Mouse (Mus musculus): ENCODE data around the gene Sema3g. TPM values are rescaled to one million over a fixed set of nuclear protein-coding genes. Genes with fewer than 3 reads are reported as not detected.
A peak's percentile ranks its signal among the peaks of the same experiment; 100 is the strongest.

Gene Sema3g
- total RNA-seq, 1 experiment, result 0.22 TPM

DNA sequence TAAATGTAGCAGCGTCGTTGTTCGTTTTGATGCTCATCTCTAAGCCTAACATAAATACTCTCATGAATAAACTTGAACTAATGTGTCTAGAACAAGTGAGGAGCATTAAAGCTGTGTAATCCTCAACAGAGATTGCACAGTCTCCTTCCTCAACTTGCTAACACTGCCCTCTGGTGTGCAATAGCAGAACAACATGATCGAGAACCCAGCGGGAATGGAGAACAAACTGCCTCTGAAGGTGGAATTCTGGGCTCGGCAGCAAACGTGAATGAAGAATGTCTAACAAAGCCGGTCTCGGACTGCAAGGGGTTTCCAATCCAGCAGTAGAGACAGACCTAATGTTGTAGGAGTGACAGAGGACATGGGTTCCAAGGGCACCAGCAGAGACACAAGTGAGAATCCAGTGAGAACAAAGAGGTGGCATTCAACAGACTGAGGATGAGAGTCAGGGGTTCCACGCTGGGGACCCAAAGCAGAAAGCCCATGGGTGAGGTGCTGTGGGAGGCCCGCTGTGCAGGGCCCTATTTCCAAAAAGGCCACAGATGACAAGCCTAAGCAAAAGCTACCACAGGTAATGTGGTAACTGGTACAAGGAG, 16.4 kb downstream of the Sema3g start:
- peak overlapping the region; percentile 16 for H3K9ac ChIP-seq (ENCODE audit: insufficient read depth, low read depth, low read length, poor library complexity, severe bottlenecking)
- no peaks in the 10 kb centered on the region for H3K9me3 ChIP-seq (ENCODE audit: control insufficient read depth, insufficient read depth, low read depth, low read length)
- DNase-seq (ENCODE audit: low read depth, low spot score), result peak; percentile 88
- peaks cover 0 to 5% of the 10 kb centered on the region in 2 experiments; a peak in 1 of 4 replicates for H3K4me1 ChIP-seq (ENCODE audit: control insufficient read depth in 2 of 2, insufficient read depth in 2 of 2, low read length in 2 of 2, poor library complexity in 1 of 2)
- H3K36me3 ChIP-seq (ENCODE audit: control insufficient read depth, insufficient read depth, low read length, poor library complexity, severe bottlenecking), result no peaks in the 10 kb centered on the region
- no peak overlapping the region for H3K27ac ChIP-seq (ENCODE audit: insufficient read depth, low read depth, low read length, poor library complexity, severe bottlenecking)
- no peak for TF ChIP-seq MAFK (IDR thresholded peaks at IDR 0.05; ENCODE audit: insufficient read depth, low read depth, low read length)
- in situ Hi-C loops (cut with MboI; ENCODE audit: low sequenced_read_pairs in 2 of 2, unreplicated experiment in 2 of 2), result no loop called here
- H3K4me3 ChIP-seq (ENCODE audit: insufficient read depth in 1 of 2, low read depth in 1 of 2, low read length in 2 of 2, poor library complexity in 1 of 2, severe bottlenecking in 1 of 2), result peak overlapping the region; percentile 37 to 38; a peak in 3 of 4 replicates

DNA sequence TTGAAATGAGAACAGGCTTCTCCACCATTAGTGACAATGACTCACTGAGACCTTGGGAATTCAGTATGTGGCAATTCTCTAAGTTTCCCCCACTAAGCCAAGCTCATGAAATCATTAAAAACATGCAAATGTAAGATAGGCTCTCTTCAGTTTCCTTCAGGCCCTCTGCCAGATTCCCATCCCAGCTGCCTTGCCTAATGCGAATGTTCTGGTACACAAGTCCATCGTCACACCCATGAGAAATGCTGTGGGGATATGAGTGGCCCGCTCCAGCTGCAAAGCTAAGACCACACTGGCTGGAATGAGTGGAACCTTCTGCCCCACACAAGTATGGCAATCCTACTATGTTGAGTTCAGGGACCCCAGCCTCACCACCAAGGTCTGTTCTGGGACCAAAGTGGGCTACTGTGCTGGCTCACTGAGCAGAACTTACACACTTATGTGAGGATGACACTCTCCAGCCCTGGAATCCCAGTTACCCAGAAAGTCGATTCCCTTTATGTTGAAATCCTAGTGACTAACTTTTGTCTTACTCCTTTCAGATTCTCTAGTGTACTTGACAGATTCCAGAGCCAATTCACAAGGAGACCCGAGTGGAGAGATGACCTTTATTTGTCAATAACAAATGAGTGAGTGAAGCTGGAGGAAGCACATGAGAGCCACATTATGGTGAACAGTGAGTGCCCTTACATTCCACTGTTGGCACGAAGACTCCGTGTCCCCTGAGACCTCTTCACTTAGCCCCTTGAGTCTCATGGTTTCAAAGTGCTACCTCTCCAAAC, 19.6 kb downstream of the Sema3g start:
- Histone ChIP-seq H3K9me3 (ENCODE audit: control insufficient read depth, insufficient read depth, low read depth, low read length) (no peaks in the 10 kb centered on the region), H3K4me3 (ENCODE audit: insufficient read depth in 1 of 2, low read depth in 1 of 2, low read length in 2 of 2, poor library complexity in 1 of 2, severe bottlenecking in 1 of 2) (no peak overlapping the region), H3K36me3 (ENCODE audit: control insufficient read depth, insufficient read depth, low read length, poor library complexity, severe bottlenecking) (no peaks in the 10 kb centered on the region), H3K9ac (ENCODE audit: insufficient read depth, low read depth, low read length, poor library complexity, severe bottlenecking) (no peak overlapping the region), H3K4me1 (ENCODE audit: control insufficient read depth in 2 of 2, insufficient read depth in 2 of 2, low read length in 2 of 2, poor library complexity in 1 of 2) (peaks cover 0 to 5% of the 10 kb centered on the region in 2 experiments; a peak in 1 of 4 replicates), H3K27ac (ENCODE audit: insufficient read depth, low read depth, low read length, poor library complexity, severe bottlenecking) (no peak overlapping the region)
- DNase-seq (ENCODE audit: low read depth, low spot score), result no peak
- no peak for TF ChIP-seq ZC3H11A (IDR thresholded peaks at IDR 0.05; ENCODE audit: borderline replicate concordance, low read depth, low read length)
- TF ChIP-seq CHD2 (IDR thresholded peaks at IDR 0.05; ENCODE audit: low read depth, low read length), result no peak
- TF ChIP-seq HCFC1 (IDR thresholded peaks at IDR 0.05; ENCODE audit: borderline replicate concordance, insufficient read depth, low read length), result no peak
- TF ChIP-seq MAFK (IDR thresholded peaks at IDR 0.05; ENCODE audit: insufficient read depth, low read depth, low read length), result no peak
- no peak for TF ChIP-seq ZNF384 (IDR thresholded peaks at IDR 0.05; ENCODE audit: low read depth, low read length)
- in situ Hi-C loops (cut with MboI; ENCODE audit: low sequenced_read_pairs in 2 of 2, unreplicated experiment in 2 of 2), result no loop called here

DNA sequence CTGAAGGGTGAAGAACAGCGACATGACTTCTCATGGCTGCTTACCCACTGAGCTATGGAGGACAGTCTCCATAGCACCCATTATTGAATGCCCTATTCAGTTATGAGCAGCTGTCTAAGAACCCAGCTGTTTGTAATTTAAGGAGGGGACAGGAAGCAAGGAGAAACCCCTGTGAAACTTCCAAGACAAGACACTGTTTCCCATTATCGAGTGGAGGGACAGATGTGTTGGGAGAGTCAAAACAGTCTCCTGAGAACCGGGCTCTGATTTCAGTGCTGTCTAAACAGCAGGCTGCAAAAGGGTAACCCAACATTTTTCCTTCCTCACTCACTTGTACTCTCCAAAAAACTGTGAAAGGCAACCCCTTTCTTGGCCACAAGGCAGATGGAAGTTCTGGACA, 22.9 kb downstream of the Sema3g start:
- no peak for TF ChIP-seq CHD2 (IDR thresholded peaks at IDR 0.05; ENCODE audit: low read depth, low read length)
- no peak for TF ChIP-seq ZNF384 (IDR thresholded peaks at IDR 0.05; ENCODE audit: low read depth, low read length)
- TF ChIP-seq ZC3H11A (IDR thresholded peaks at IDR 0.05; ENCODE audit: borderline replicate concordance, low read depth, low read length), result no peak
- Histone ChIP-seq H3K4me3 (ENCODE audit: insufficient read depth in 1 of 2, low read depth in 1 of 2, low read length in 2 of 2, poor library complexity in 1 of 2, severe bottlenecking in 1 of 2) (no peak overlapping the region), H3K36me3 (ENCODE audit: control insufficient read depth, insufficient read depth, low read length, poor library complexity, severe bottlenecking) (no peaks in the 10 kb centered on the region), H3K27ac (ENCODE audit: insufficient read depth, low read depth, low read length, poor library complexity, severe bottlenecking) (no peak overlapping the region), H3K9ac (ENCODE audit: insufficient read depth, low read depth, low read length, poor library complexity, severe bottlenecking) (no peak overlapping the region), H3K4me1 (ENCODE audit: control insufficient read depth in 2 of 2, insufficient read depth in 2 of 2, low read length in 2 of 2, poor library complexity in 1 of 2) (no peaks in the 10 kb centered on the region), H3K9me3 (ENCODE audit: control insufficient read depth, insufficient read depth, low read depth, low read length) (no peaks in the 10 kb centered on the region)
- DNase-seq (ENCODE audit: low read depth, low spot score), result no peak
- in situ Hi-C loops (cut with MboI; ENCODE audit: low sequenced_read_pairs in 2 of 2, unreplicated experiment in 2 of 2), result no loop called here

DNA sequence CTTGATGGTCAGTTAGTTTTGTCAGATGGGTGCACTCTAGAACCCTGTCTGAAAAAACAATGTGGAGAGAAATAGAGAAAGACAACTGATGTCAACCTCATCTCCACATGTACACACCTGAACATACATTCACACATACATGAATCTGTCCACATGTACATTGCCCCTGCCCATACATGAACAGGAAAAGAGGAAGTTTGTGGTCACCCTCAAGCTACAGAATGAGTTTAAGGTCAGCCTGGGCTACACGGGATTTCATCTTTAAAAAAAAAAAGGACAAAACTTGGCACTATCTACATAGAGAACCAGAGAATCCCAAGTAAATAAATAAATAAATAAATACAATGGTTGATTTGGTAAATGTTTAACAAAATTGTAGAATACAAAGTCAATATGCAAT, 27.1 kb downstream of the Sema3g start:
- in situ Hi-C loops (cut with MboI; ENCODE audit: low sequenced_read_pairs in 2 of 2, unreplicated experiment in 2 of 2), result no loop called here
- Histone ChIP-seq H3K36me3 (ENCODE audit: control insufficient read depth, insufficient read depth, low read length, poor library complexity, severe bottlenecking) (no peaks in the 10 kb centered on the region), H3K4me1 (ENCODE audit: control insufficient read depth in 2 of 2, insufficient read depth in 2 of 2, low read length in 2 of 2, poor library complexity in 1 of 2) (no peaks in the 10 kb centered on the region), H3K27ac (ENCODE audit: insufficient read depth, low read depth, low read length, poor library complexity, severe bottlenecking) (no peak overlapping the region), H3K4me3 (ENCODE audit: insufficient read depth in 1 of 2, low read depth in 1 of 2, low read length in 2 of 2, poor library complexity in 1 of 2, severe bottlenecking in 1 of 2) (no peak overlapping the region), H3K9me3 (ENCODE audit: control insufficient read depth, insufficient read depth, low read depth, low read length) (no peaks in the 10 kb centered on the region), H3K9ac (ENCODE audit: insufficient read depth, low read depth, low read length, poor library complexity, severe bottlenecking) (no peak overlapping the region)
- TF ChIP-seq ZNF384 (IDR thresholded peaks at IDR 0.05; ENCODE audit: low read depth, low read length), result no peak
- no peak for TF ChIP-seq MAFK (IDR thresholded peaks at IDR 0.05; ENCODE audit: insufficient read depth, low read depth, low read length)
- TF ChIP-seq HCFC1 (IDR thresholded peaks at IDR 0.05; ENCODE audit: borderline replicate concordance, insufficient read depth, low read length), result no peak
- no peak for TF ChIP-seq CHD2 (IDR thresholded peaks at IDR 0.05; ENCODE audit: low read depth, low read length)
- TF ChIP-seq ZC3H11A (IDR thresholded peaks at IDR 0.05; ENCODE audit: borderline replicate concordance, low read depth, low read length), result no peak
- no peak for DNase-seq (ENCODE audit: low read depth, low spot score)

Measured in ES-E14 (cell line).